Mouse (Mus musculus): ENCODE data around the gene Csnk2a2.

Gene Csnk2a2

DNA sequence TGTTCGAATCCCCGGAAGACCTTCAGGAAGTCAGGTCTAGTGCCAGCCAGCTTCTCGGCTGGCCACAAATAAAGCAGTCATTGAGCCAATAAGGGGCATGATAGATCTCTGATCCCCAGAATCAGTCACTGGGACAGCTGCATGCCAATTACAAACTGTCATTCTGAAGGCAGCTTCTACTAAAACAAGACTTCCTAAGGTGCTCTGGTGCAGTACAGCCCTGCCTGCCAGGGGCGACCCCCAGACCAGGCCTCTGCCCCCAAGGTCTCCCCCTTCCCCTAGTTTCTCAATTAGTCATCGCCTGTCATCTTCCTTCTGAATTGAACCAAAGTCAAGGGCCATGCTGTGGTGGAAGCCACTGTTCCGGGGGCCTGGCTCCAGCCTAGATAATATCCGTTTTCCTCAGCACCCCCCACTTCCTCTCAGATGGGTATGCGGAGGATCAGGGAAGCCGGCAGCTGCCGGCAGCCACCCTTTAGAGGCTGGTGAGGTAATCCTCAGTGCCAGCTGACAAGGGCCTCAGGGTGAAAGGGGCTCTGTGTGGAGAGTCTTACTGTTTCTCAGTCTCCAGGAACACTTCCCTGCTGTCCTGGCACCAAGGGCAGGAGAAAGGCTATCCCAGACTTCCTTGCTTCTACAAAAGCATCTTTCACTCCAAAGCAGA is 78.4 kb downstream of the Csnk2a2 start:
- no peak for DNase-seq

DNA sequence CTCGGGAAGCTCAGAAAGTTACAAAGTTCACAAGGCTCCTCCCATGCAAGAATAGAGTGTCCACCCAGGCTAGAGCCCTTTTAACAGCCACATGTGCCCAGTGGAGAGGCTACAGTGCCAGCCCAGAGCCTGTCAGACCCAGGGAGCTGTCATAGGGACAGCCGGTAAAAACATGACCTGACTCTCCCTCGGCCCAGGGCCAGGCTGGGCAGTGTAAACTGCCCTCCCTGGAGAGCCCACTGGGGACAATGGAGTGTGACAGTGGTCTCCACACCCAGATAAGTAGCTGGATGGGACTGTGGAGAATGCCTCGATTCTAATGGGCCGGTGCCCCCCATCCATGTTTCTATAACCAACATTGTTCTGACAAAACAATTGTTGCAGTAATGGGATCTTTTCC is 80.3 kb downstream of the Csnk2a2 start:
- DNase-seq, result no peak

DNA sequence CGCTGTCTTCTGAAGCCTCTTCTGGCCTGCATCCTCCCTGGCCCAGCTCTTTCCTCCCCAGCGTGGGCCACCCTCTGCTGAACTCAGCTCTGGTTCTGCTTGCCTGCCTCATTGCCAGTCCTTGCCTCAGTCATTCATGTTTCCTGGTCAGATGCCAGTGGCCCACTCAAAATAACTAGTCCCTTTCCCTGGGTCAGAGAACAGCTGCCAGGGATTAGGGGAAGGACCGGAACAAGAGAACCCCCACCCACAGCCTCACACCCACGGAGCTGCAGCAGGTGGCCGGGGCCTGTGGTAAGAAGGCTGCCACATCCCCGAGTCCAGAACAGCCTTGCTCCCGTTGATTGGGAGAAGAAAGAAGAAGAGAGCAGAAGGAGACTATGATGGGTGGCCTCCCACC is 88.7 kb downstream of the Csnk2a2 start:
- no peak for DNase-seq

DNA sequence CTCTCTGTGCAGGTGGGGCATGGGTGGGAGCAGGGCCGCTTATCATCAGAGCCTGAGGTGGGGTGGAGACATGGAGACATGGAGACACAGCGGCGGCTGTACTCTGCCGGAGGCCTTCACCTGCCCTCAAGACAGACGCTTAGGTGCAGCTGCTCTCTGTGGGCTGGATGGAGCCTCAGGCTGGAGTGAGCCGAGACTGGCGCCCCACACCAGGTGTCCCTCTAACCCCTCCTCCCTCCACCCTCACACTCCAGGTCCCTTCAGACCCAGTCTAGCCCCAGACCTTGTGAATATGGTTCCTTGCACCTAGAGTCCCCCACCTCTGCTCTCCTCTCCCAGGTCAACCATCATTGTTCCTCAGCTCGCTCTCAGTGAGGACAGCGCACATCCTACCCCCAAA is 90.7 kb downstream of the Csnk2a2 start:
- no peak for DNase-seq

DNA sequence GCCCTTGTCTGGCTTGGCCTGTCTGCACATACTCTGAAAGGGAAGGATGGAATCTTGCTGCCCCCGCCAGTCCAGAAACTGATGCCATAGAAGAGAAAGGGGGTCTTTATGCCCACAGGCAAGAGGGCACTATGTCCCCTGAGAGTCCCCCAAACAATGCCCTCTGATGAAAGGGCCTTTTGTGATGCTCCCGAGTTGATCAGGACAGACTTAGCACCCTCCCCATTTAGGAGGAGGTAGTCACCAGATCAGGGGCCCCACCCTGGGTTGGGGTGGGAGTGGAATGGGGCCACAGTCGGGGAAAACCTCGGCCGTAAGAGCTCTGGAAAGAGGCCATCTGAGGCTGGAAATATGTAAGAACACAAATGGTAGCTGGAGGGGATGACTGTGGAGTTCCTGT is 92.6 kb downstream of the Csnk2a2 start:
- no peak for DNase-seq

DNA sequence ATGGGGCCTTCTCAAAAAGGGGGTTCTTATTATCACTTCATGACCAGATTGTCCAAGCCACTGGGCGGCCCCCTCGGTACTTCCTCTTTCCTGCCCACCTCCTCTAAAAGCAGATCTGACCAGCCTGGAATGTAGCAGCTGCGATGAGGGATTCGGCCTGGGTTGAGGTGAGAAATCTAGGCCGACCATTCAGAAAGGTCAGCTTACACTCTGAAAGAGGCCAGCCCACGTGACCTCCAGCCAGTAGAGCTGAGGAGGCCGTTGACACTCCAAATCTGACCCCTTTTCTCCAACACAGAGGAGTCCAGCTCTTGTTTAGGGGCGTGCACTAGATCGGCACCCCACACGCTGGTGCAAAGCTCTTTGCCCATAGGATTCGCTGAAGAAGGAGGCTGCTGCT is 93.1 kb downstream of the Csnk2a2 start:
- no peak for DNase-seq

All from cerebellum, adult 11 months (tissue).